Mouse (Mus musculus): ENCODE data around the gene Ptch2. TPM values are rescaled to one million over a fixed set of nuclear protein-coding genes. Genes with fewer than 3 reads are reported as not detected.
A peak's percentile ranks its signal among the peaks of the same experiment; 100 is the strongest.

Ptch2 gene
- polyA plus RNA-seq, 1 experiment from 2014 or later: 5.3 TPM

- peaks cover under 1% of the 10 kb centered on the region; the same call in 1 of the 2 replicates for H3K4me1 ChIP-seq
- 0 out of 2 replicates have a peak, but pooled peaks cover 1% of the 10 kb centered on the region for H3K27me3 ChIP-seq
- H3K9ac ChIP-seq (replicated peaks): no peak overlapping the region
- H3K36me3 ChIP-seq: peaks cover 41% of the 10 kb centered on the region
- no peaks in the 10 kb centered on the region for H3K9me3 ChIP-seq
- no peak overlapping the region for H3K4me3 ChIP-seq
- H3K4me2 ChIP-seq (replicated peaks): no peak overlapping the region
- 88% methylated on average over 18 of the region's 18 CpGs for WGBS
- no peak for ATAC-seq (ENCODE audit: low FRiP score, low read depth)
- 0 out of 2 replicates have a peak overlapping the region, but pooled peaks have one; percentile 7 for H3K27ac ChIP-seq (replicated peaks)
Measured at GRCm38 (mm10) chr4:117148047-117148713, 52.3 kb downstream of the Ptch2 start.

DNA sequence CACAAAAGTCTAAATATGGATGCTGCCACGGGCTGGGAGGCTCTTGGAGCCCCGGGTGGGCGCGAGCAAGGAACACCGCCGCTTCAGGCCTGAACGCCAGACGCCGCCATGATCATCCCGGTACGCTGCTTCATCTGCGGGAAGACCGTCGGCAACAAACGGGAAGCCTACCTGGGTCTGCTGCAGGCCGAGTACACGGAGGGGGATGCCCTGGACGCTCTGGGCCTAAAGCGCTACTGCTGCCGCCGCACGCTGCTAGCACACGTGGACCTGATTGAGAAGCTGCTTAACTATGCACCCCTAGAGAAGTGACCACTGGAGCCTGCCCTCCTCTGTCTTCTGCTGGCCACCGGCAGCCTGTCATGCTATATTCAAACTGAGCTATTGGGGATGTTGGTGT is 52.9 kb downstream of the Ptch2 start:
- 75% methylated on average over 24 of the region's 24 CpGs for WGBS
- no peak for ATAC-seq (ENCODE audit: low FRiP score, low read depth)

DNA sequence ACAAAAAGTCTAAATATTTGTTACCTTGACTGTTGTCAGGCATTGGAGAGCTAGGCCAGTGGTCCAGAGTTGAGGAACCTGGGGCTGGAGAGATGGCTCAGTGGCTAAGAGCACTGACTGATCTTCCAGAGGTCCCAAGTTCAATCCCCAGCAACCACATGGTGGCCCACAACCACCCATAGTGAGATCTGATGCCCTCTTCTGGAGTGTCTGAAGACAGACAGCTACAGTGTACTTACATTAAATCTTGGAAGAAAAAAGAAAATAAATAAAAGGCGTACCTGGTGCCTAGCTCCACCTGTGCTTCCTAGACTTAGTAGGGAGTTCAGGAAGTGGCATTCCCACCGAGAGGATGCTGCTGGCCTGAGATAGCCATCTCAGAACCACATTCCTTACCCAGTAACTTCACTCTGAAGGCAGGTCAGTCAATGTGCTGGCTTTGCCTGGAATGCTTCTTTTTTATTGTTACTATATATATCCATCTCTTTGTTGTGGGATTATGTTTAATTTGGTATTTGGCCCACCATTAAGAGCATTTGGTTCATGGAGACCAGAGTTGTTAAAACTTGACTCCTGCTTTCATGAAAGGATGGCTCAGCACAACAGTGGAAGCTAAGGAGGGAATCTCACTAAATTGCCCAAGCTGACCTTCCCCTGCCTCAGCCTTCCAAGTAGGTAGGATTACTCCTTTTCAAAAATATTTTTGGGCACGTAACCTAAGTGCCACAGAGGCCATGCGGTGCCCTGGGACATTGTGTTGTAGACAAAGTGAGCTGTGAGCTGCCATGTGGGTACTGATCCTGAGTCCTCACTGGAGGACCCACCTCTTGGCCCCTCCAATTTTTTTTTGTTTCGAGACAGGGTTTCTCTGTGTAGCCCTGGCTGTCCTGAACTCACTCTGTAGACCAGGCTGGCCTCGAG is 53.7 kb downstream of the Ptch2 start:
- no peaks in the 10 kb centered on the region for H3K9me3 ChIP-seq
- no peak overlapping the region for H3K4me2 ChIP-seq (replicated peaks)
- no peak overlapping the region for H3K4me3 ChIP-seq
- H3K9ac ChIP-seq (replicated peaks): no peak overlapping the region
- H3K27me3 ChIP-seq: no peaks in the 10 kb centered on the region
- no peak for ATAC-seq (ENCODE audit: low FRiP score, low read depth)
- H3K4me1 ChIP-seq: peaks cover 14% of the 10 kb centered on the region
- 75% methylated on average over 6 of the region's 6 CpGs for WGBS
- H3K27ac ChIP-seq (replicated peaks): no peak overlapping the region
- H3K36me3 ChIP-seq: peaks cover 54% of the 10 kb centered on the region

More for the DNA sequence above, 52.9 kb downstream of the Ptch2 start:
- peaks cover 7% of the 10 kb centered on the region; the same call in 1 of the 2 replicates for H3K4me1 ChIP-seq
- H3K36me3 ChIP-seq: peaks cover 47% of the 10 kb centered on the region
- H3K27me3 ChIP-seq: no peaks in the 10 kb centered on the region
- H3K9me3 ChIP-seq: no peaks in the 10 kb centered on the region
- no peak overlapping the region for H3K4me2 ChIP-seq (replicated peaks)
- no peak overlapping the region for H3K4me3 ChIP-seq
- H3K27ac ChIP-seq (replicated peaks): 0 out of 2 replicates have a peak overlapping the region, but pooled peaks have one; percentile 7
- no peak overlapping the region for H3K9ac ChIP-seq (replicated peaks)

- 89% methylated on average over 6 of the region's 6 CpGs for WGBS
- Histone ChIP-seq H3K27me3 (no peaks in the 10 kb centered on the region), H3K36me3 (peaks cover 55% of the 10 kb centered on the region), H3K4me3 (no peak overlapping the region), H3K4me2 (replicated peaks) (no peak overlapping the region), H3K9me3 (no peaks in the 10 kb centered on the region), H3K4me1 (peaks cover 21% of the 10 kb centered on the region), H3K9ac (replicated peaks) (no peak overlapping the region), H3K27ac (replicated peaks) (no peak overlapping the region)
- no peak for ATAC-seq (ENCODE audit: low FRiP score, low read depth)
Measured at GRCm38 (mm10) chr4:117150212-117150733, 54.4 kb downstream of the Ptch2 start.

DNA sequence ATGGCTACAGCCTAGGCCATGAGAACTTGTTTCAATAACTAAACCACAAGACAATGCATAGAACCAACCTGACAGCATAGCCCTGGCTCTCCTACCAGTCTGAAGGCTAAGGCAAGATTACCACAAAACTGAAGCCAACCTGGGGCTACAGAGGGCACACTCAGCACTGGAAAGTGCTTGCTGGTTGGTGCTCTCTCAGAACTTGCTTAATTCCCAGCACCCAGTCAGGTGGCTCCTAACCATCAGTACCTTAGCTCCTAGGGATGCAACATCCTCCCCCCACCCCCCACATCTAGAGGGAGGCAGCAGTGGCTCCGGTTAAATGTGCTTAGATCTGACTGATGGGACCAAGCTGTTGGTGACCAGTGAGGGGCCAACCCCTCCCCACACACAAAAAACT is 55.5 kb downstream of the Ptch2 start:
- H3K36me3 ChIP-seq: peaks cover 55% of the 10 kb centered on the region
- H3K4me2 ChIP-seq (replicated peaks): no peak overlapping the region
- no peaks in the 10 kb centered on the region for H3K9me3 ChIP-seq
- no peak overlapping the region for H3K9ac ChIP-seq (replicated peaks)
- H3K27me3 ChIP-seq: no peaks in the 10 kb centered on the region
- no peak overlapping the region for H3K27ac ChIP-seq (replicated peaks)
- peaks cover 21% of the 10 kb centered on the region for H3K4me1 ChIP-seq
- WGBS: 80% methylated on average over 1 of the region's 1 CpGs
- no peak for ATAC-seq (ENCODE audit: low FRiP score, low read depth)
- H3K4me3 ChIP-seq: no peak overlapping the region

DNA sequence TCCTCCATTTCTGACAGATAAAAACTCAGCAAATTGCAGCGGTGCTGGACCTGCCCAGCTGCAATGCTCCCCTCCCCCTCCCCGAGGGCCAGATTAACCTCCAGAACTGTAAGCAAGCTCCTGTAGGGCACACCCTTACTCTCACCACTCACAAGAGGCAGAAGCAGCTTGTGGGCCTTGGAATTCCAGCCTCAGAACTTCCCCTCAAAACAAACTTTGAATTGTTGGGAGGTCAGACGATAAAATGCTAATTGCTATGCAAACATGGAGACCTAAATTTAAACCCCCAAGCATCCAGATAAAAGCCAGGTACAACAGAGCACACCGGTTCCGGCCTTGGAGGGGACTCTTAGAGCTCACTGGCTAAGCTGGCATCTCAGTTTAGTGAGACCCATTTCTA is 56.8 kb downstream of the Ptch2 start:
- Histone ChIP-seq H3K27me3 (no peaks in the 10 kb centered on the region), H3K9ac (replicated peaks) (no peak overlapping the region), H3K4me2 (replicated peaks) (no peak overlapping the region), H3K4me3 (no peak overlapping the region), H3K9me3 (no peaks in the 10 kb centered on the region), H3K4me1 (peaks cover 21% of the 10 kb centered on the region), H3K36me3 (peaks cover 55% of the 10 kb centered on the region), H3K27ac (replicated peaks) (no peak overlapping the region)
- 92% methylated on average over 5 of the region's 5 CpGs for WGBS
- ATAC-seq (ENCODE audit: low FRiP score, low read depth): no peak

GRCm38 (mm10) chr4:117155020-117155791 is 59.3 kb downstream of the Ptch2 start:
- Histone ChIP-seq H3K4me2 (replicated peaks) (peak overlapping the region; percentile 86), H3K4me3 (peak overlapping the region; percentile 98), H3K36me3 (peaks cover 58% of the 10 kb centered on the region), H3K27ac (replicated peaks) (peak overlapping the region; percentile 94), H3K27me3 (no peaks in the 10 kb centered on the region), H3K9me3 (no peaks in the 10 kb centered on the region), H3K4me1 (peaks cover 21% of the 10 kb centered on the region), H3K9ac (replicated peaks) (peak overlapping the region; percentile 88)
- ATAC-seq (ENCODE audit: low FRiP score, low read depth): no peak
- WGBS: 3% methylated on average over 44 of the region's 44 CpGs

DNA sequence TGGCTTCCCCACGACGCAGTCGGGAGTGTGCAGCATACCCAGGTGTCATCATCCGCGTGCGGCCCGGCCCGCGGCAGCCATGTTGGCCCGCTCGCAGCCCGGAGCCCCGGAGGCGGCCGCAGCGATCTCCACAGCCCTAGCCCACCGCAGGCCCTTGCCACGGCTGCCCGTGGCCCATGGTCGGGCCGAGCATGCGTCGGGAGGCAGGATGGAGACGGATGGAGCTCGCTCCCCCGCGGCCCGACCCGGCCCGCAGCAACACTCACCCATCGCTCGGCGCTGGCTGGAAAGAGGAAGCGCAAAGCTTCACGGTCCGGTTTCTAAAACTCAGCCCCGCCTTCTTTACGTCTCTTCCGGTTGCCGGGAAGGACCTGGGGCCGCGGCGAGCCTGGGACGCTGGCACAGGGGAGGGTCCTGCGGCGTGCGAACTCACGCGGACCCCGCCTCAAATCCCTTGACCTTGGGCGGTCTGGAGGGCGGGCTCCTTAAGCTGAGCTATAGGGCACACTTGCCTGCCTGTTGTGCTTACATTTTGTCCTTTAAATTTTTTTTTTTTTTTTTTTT is 60.0 kb downstream of the Ptch2 start, which contains the start of gene Rps8:
Gene Rps8, minus strand, starts transcription at position 452 of the 564 bp plus-strand sequence.
- H3K27me3 ChIP-seq: no peaks in the 10 kb centered on the region
- peak within 1 kb of the TSS; percentile 94 for H3K27ac ChIP-seq (replicated peaks)
- H3K4me3 ChIP-seq: peak within 1 kb of the TSS; percentile 98
- peak within 1 kb of the TSS; percentile 88 for H3K9ac ChIP-seq (replicated peaks)
- H3K4me1 ChIP-seq: peaks cover 21% of the 10 kb centered on the region
- peak within 1 kb of the TSS; percentile 86 for H3K4me2 ChIP-seq (replicated peaks)
- no peaks in the 10 kb centered on the region for H3K9me3 ChIP-seq
- ATAC-seq (ENCODE audit: low FRiP score, low read depth): peak; percentile 93
- H3K36me3 ChIP-seq: peaks cover 57% of the 10 kb centered on the region
- under 1% methylated on average over 48 of the region's 52 CpGs for WGBS

- no peak for ATAC-seq (ENCODE audit: low FRiP score, low read depth)
- H3K4me3 ChIP-seq: peak overlapping the region; percentile 98
- peaks cover 21% of the 10 kb centered on the region for H3K4me1 ChIP-seq
- 32% methylated on average over 6 of the region's 6 CpGs for WGBS
- peak overlapping the region; percentile 86 for H3K4me2 ChIP-seq (replicated peaks)
- H3K9ac ChIP-seq (replicated peaks): no peak overlapping the region
- no peaks in the 10 kb centered on the region for H3K9me3 ChIP-seq
- no peaks in the 10 kb centered on the region for H3K27me3 ChIP-seq
- H3K36me3 ChIP-seq: peaks cover 57% of the 10 kb centered on the region
- peak overlapping the region; percentile 94; the same call in 1 of the 2 replicates for H3K27ac ChIP-seq (replicated peaks)
Measured at GRCm38 (mm10) chr4:117156372-117156771, 60.5 kb downstream of the Ptch2 start.

GRCm38 (mm10) chr4:117159666-117160065 is 63.8 kb downstream of the Ptch2 start:
- Histone ChIP-seq H3K36me3 (peaks cover 54% of the 10 kb centered on the region), H3K4me1 (peaks cover 5% of the 10 kb centered on the region; the same call in 1 of the 2 replicates), H3K27ac (replicated peaks) (no peak overlapping the region), H3K9me3 (no peaks in the 10 kb centered on the region), H3K4me2 (replicated peaks) (no peak overlapping the region), H3K9ac (replicated peaks) (no peak overlapping the region), H3K4me3 (no peak overlapping the region), H3K27me3 (no peaks in the 10 kb centered on the region)
- no peak for ATAC-seq (ENCODE audit: low FRiP score, low read depth)
- 87% methylated on average over 10 of the region's 10 CpGs for WGBS

- no peaks in the 10 kb centered on the region for H3K27me3 ChIP-seq
- no peaks in the 10 kb centered on the region for H3K4me1 ChIP-seq
- no peak overlapping the region for H3K4me3 ChIP-seq
- no peaks in the 10 kb centered on the region for H3K9me3 ChIP-seq
- peaks cover 69% of the 10 kb centered on the region for H3K36me3 ChIP-seq
- H3K9ac ChIP-seq (replicated peaks): no peak overlapping the region
- H3K27ac ChIP-seq (replicated peaks): no peak overlapping the region
- WGBS: 74% methylated on average over 4 of the region's 4 CpGs
- no peak overlapping the region for H3K4me2 ChIP-seq (replicated peaks)
- no peak for ATAC-seq (ENCODE audit: low FRiP score, low read depth)
Measured at GRCm38 (mm10) chr4:117161183-117161582, 65.3 kb downstream of the Ptch2 start.
